11 mouse cellular contexts compared by ENCODE assay signal in genomic region chr8:84173861-84174260, GRCm38 (mm10). TPM values are rescaled to one million over a fixed set of nuclear protein-coding genes. Genes with fewer than 3 reads are reported as not detected.
DNase-seq lines count a peak whose midpoint lies in the region; ATAC-seq and TF ChIP-seq lines count a peak whose summit lies in the region.
"Had no signal": no experiment of that assay in that cellular context is flagged by ENCODE, and none has a peak within 500 bp of the region (broad histone marks: within the 10 kb centered on the region; RNA-seq: fewer than 3 reads in every experiment).

No protein-coding gene starts in this region.

- H3K9ac ChIP-seq in kidney, postnatal 0 days (ENCODE audit: low read depth, low read length): no peak overlapping the region
- H3K9ac ChIP-seq in kidney, embryonic 16.5 days (replicated peaks; ENCODE audit: low read length): no peak overlapping the region
- no peak overlapping the region for H3K9ac ChIP-seq in liver, embryonic 14.5 days (replicated peaks)
- H3K9ac ChIP-seq in hindbrain, embryonic 14.5 days: no peak overlapping the region
- no peak overlapping the region for H3K9ac ChIP-seq in forebrain, embryonic 16.5 days (replicated peaks; ENCODE audit: low read depth, low read length)
- H3K9ac ChIP-seq: embryonic facial prominence, embryonic 15.5 days; limb, embryonic 13.5 days; neural tube, embryonic 12.5 days had no signal

- peaks cover 15% of the 10 kb centered on the region for H3K36me3 ChIP-seq in kidney, postnatal 0 days (ENCODE audit: insufficient read depth, low read length)
- peaks cover 33% of the 10 kb centered on the region for H3K36me3 ChIP-seq in kidney, embryonic 16.5 days (ENCODE audit: insufficient read depth, low read length)
- H3K36me3 ChIP-seq in liver, embryonic 14.5 days (replicated peaks; ENCODE audit: control insufficient read depth, insufficient read depth, low read depth): no peaks in the 10 kb centered on the region
- H3K36me3 ChIP-seq in hindbrain, embryonic 14.5 days (replicated peaks; ENCODE audit: control insufficient read depth, insufficient read depth): peaks cover 47% of the 10 kb centered on the region
- H3K36me3 ChIP-seq in forebrain, embryonic 16.5 days (ENCODE audit: control insufficient read depth, insufficient read depth): peaks cover 10% of the 10 kb centered on the region

- no peak overlapping the region for H3K27ac ChIP-seq in kidney, postnatal 0 days
- H3K27ac ChIP-seq in kidney, embryonic 16.5 days (ENCODE audit: low read length): no peak overlapping the region
- no peak overlapping the region for H3K27ac ChIP-seq in bone marrow macrophage, adult 2 months (ENCODE audit: insufficient read depth, low read depth, low read length)
- H3K27ac ChIP-seq in liver, embryonic 14.5 days: no peak overlapping the region
- H3K27ac ChIP-seq in hindbrain, embryonic 14.5 days: no peak overlapping the region
- no peak overlapping the region for H3K27ac ChIP-seq in forebrain, embryonic 16.5 days (ENCODE audit: low read length)
- H3K27ac ChIP-seq: embryonic facial prominence, embryonic 15.5 days; limb, embryonic 13.5 days; neural tube, embryonic 12.5 days had no signal

- no peak for TF ChIP-seq POLR2A in bone marrow macrophage, adult 2 months (IDR thresholded peaks at IDR 0.05; ENCODE audit: borderline replicate concordance, low read depth, low read length)

- H3K4me2 ChIP-seq in kidney, postnatal 0 days (ENCODE audit: low read length): no peak overlapping the region
- no peak overlapping the region for H3K4me2 ChIP-seq in kidney, embryonic 16.5 days (replicated peaks; ENCODE audit: low read depth, low read length)
- no peak overlapping the region for H3K4me2 ChIP-seq in liver, embryonic 14.5 days (ENCODE audit: low read depth)
- H3K4me2 ChIP-seq in hindbrain, embryonic 14.5 days (replicated peaks): no peak overlapping the region
- no peak overlapping the region for H3K4me2 ChIP-seq in forebrain, embryonic 16.5 days (ENCODE audit: low read length)
- H3K4me2 ChIP-seq: embryonic facial prominence, embryonic 15.5 days; limb, embryonic 13.5 days; neural tube, embryonic 12.5 days had no signal

- DNase-seq in kidney, postnatal 0 days (ENCODE audit: low spot score): no peak
- DNase-seq in CD4-positive helper T cell, adult 2 months (ENCODE audit: low read depth, low spot score): peak; percentile 72
- no peak for DNase-seq in liver, embryonic 14.5 days (ENCODE audit: low read depth in 3 of 3, low spot score in 3 of 3)
- no peak for DNase-seq in hindbrain, embryonic 14.5 days (ENCODE audit: low spot score)
- no peak for DNase-seq in layer of hippocampus, adult 9-11 months

- whole genome bisulfite sequencing in kidney, postnatal 0 days: 86% methylated on average over 6 of the region's 6 CpGs
- 88% methylated on average over 6 of the region's 6 CpGs for WGBS in kidney, embryonic 16.5 days
- WGBS in liver, embryonic 14.5 days (ENCODE audit: insufficient replicate concordance): 62% methylated on average over 6 of the region's 6 CpGs
- WGBS in hindbrain, embryonic 14.5 days: 83% methylated on average over 6 of the region's 6 CpGs
- WGBS in forebrain, embryonic 16.5 days: 83% methylated on average over 6 of the region's 6 CpGs

- peak; percentile 64 for TF ChIP-seq CTCF in kidney, postnatal 0 days (IDR thresholded peaks at IDR 0.05; ENCODE audit: low read depth)
- TF ChIP-seq CTCF in bone marrow macrophage, adult 2 months (IDR thresholded peaks at IDR 0.05; ENCODE audit: low read depth, low read length): 0 out of 2 replicates have a peak, but pooled peaks have one; percentile 29
- TF ChIP-seq CTCF in liver, embryonic 14.5 days (IDR thresholded peaks at IDR 0.05; ENCODE audit: low read depth): peak; percentile 60

- no peak overlapping the region for H3K4me3 ChIP-seq in kidney, postnatal 0 days (replicated peaks; ENCODE audit: low read depth, low read length)
- no peak overlapping the region for H3K4me3 ChIP-seq in kidney, embryonic 16.5 days (ENCODE audit: low read length)
- no peak overlapping the region for H3K4me3 ChIP-seq in bone marrow macrophage, adult 2 months (ENCODE audit: insufficient read depth, low read length)
- no peak overlapping the region for H3K4me3 ChIP-seq in liver, embryonic 14.5 days (ENCODE audit: insufficient read depth in 1 of 2, low read depth in 2 of 2, low read length in 2 of 2)
- H3K4me3 ChIP-seq in hindbrain, embryonic 14.5 days (replicated peaks; ENCODE audit: low read length): no peak overlapping the region
- no peak overlapping the region for H3K4me3 ChIP-seq in forebrain, embryonic 16.5 days (replicated peaks; ENCODE audit: low read length)
- H3K4me3 ChIP-seq: embryonic facial prominence, embryonic 15.5 days; limb, embryonic 13.5 days; neural tube, embryonic 12.5 days had no signal

- no peak for TF ChIP-seq EP300 in liver, embryonic 14.5 days (IDR thresholded peaks at IDR 0.05; ENCODE audit: low read depth)

- no peaks in the 10 kb centered on the region for H3K27me3 ChIP-seq in kidney, postnatal 0 days (ENCODE audit: insufficient read depth, low read length)
- no peaks in the 10 kb centered on the region for H3K27me3 ChIP-seq in kidney, embryonic 16.5 days (ENCODE audit: insufficient read depth, low read length)
- no peaks in the 10 kb centered on the region for H3K27me3 ChIP-seq in liver, embryonic 14.5 days (ENCODE audit: control insufficient read depth, insufficient read depth, low read length)
- H3K27me3 ChIP-seq in hindbrain, embryonic 14.5 days (ENCODE audit: control insufficient read depth, insufficient read depth, low read length): no peaks in the 10 kb centered on the region
- no peaks in the 10 kb centered on the region for H3K27me3 ChIP-seq in forebrain, embryonic 16.5 days (replicated peaks; ENCODE audit: control insufficient read depth, insufficient read depth, low read length)
- H3K27me3 ChIP-seq: embryonic facial prominence, embryonic 15.5 days; limb, embryonic 13.5 days; neural tube, embryonic 12.5 days had no signal

- H3K9me3 ChIP-seq in kidney, postnatal 0 days (replicated peaks; ENCODE audit: low read length): no peaks in the 10 kb centered on the region
- no peaks in the 10 kb centered on the region for H3K9me3 ChIP-seq in kidney, embryonic 16.5 days (ENCODE audit: low read length)
- H3K9me3 ChIP-seq in liver, embryonic 14.5 days (ENCODE audit: control insufficient read depth, low read length): no peaks in the 10 kb centered on the region
- no peaks in the 10 kb centered on the region for H3K9me3 ChIP-seq in hindbrain, embryonic 14.5 days (ENCODE audit: control insufficient read depth, low read length)
- H3K9me3 ChIP-seq in forebrain, embryonic 16.5 days (ENCODE audit: control insufficient read depth, low read length): no peaks in the 10 kb centered on the region
- H3K9me3 ChIP-seq: embryonic facial prominence, embryonic 15.5 days; limb, embryonic 13.5 days; neural tube, embryonic 12.5 days had no signal

- ATAC-seq in kidney, postnatal 0 days (replicated peaks; ENCODE audit: low FRiP score, low read depth): no peak; the same call in 1 of the 2 replicates
- no peak for ATAC-seq in kidney, embryonic 16.5 days (ENCODE audit: low FRiP score, low TSS enrichment)
- no peak for ATAC-seq in liver, embryonic 14.5 days (ENCODE audit: insufficient read depth)
- no peak for ATAC-seq in hindbrain, embryonic 14.5 days (ENCODE audit: low FRiP score)
- ATAC-seq in forebrain, embryonic 16.5 days: no peak

- peaks cover 6% of the 10 kb centered on the region for H3K4me1 ChIP-seq in kidney, postnatal 0 days (replicated peaks; ENCODE audit: insufficient read depth, low read length)
- H3K4me1 ChIP-seq in kidney, embryonic 16.5 days (ENCODE audit: insufficient read depth, low read length): peaks cover 19% of the 10 kb centered on the region
- H3K4me1 ChIP-seq in bone marrow macrophage, adult 2 months (ENCODE audit: control insufficient read depth, insufficient read depth, low read length): no peaks in the 10 kb centered on the region
- no peaks in the 10 kb centered on the region for H3K4me1 ChIP-seq in liver, embryonic 14.5 days (replicated peaks; ENCODE audit: control insufficient read depth in 2 of 2, insufficient read depth in 2 of 2, low read length in 1 of 2)
- H3K4me1 ChIP-seq in hindbrain, embryonic 14.5 days (replicated peaks; ENCODE audit: control insufficient read depth, insufficient read depth, low read length): peaks cover 5% of the 10 kb centered on the region; the same call in 1 of the 2 replicates
- H3K4me1 ChIP-seq in forebrain, embryonic 16.5 days (replicated peaks; ENCODE audit: control insufficient read depth, insufficient read depth, low read length): peaks cover 6% of the 10 kb centered on the region

RNA-seq across cellular contexts. Expression of gene Nanos3, which starts 11.2 kb away (rescaled TPM):
- polyA plus RNA-seq in kidney, postnatal 0 days (2015; fragmentation: Nextera tagmentation; extraction: Ambion mirVana): 8.6 and 9.6 TPM in 2 replicates
- 2.6 and 3.1 TPM in 2 replicates for polyA plus RNA-seq in kidney, embryonic 16.5 days (2015; fragmentation: Nextera tagmentation; extraction: Ambion mirVana)
- not detected in 2 replicates for polyA plus RNA-seq in bone marrow macrophage, adult 2 months (2012; ENCODE audit: insufficient read depth, insufficient read length, missing spikeins)
- 0.12 TPM in 1 of 2 replicates, not detected in the other for polyA plus RNA-seq in liver, embryonic 14.5 days (2012; rRNA removed)
- polyA plus RNA-seq in liver, embryonic 14.5 days (2014; fragmentation: Nextera tagmentation; extraction: Ambion mirVana): not detected in 2 replicates
- polyA plus RNA-seq in hindbrain, embryonic 14.5 days (2014; fragmentation: Nextera tagmentation; extraction: Ambion mirVana): 7.8 and 10.4 TPM in 2 replicates
- 3.2 and 4.7 TPM in 2 replicates for polyA plus RNA-seq in forebrain, embryonic 16.5 days (2015; fragmentation: Nextera tagmentation; extraction: Ambion mirVana)

RNA-seq across cellular contexts. Expression of gene 4930432K21Rik, which starts 26.0 kb away (rescaled TPM):
- 1.3 and 1.6 TPM in 2 replicates for polyA plus RNA-seq in kidney, postnatal 0 days (2015; fragmentation: Nextera tagmentation; extraction: Ambion mirVana)
- 1.7 and 1.9 TPM in 2 replicates for polyA plus RNA-seq in kidney, embryonic 16.5 days (2015; fragmentation: Nextera tagmentation; extraction: Ambion mirVana)
- polyA plus RNA-seq in bone marrow macrophage, adult 2 months (2012; ENCODE audit: insufficient read depth, insufficient read length, missing spikeins): 0.49 and 1.2 TPM in 2 replicates
- 0.15 and 0.19 TPM in 2 replicates for polyA plus RNA-seq in liver, embryonic 14.5 days (2012; rRNA removed)
- 0.25 TPM in 1 of 2 replicates, not detected in the other for polyA plus RNA-seq in liver, embryonic 14.5 days (2014; fragmentation: Nextera tagmentation; extraction: Ambion mirVana)
- 1.4 TPM in 2 replicates for polyA plus RNA-seq in hindbrain, embryonic 14.5 days (2014; fragmentation: Nextera tagmentation; extraction: Ambion mirVana)
- 2.6 and 3.5 TPM in 2 replicates for polyA plus RNA-seq in forebrain, embryonic 16.5 days (2015; fragmentation: Nextera tagmentation; extraction: Ambion mirVana)

RNA-seq across cellular contexts. Expression of gene Cc2d1a, which starts 26.1 kb away (rescaled TPM):
- polyA plus RNA-seq in kidney, postnatal 0 days (2015; fragmentation: Nextera tagmentation; extraction: Ambion mirVana): 17.2 and 19.1 TPM in 2 replicates
- 29.0 and 31.1 TPM in 2 replicates for polyA plus RNA-seq in kidney, embryonic 16.5 days (2015; fragmentation: Nextera tagmentation; extraction: Ambion mirVana)
- 23.6 and 28.8 TPM in 2 replicates for polyA plus RNA-seq in bone marrow macrophage, adult 2 months (2012; ENCODE audit: insufficient read depth, insufficient read length, missing spikeins)
- 3.0 and 3.4 TPM in 2 replicates for polyA plus RNA-seq in liver, embryonic 14.5 days (2012; rRNA removed)
- 2.3 and 3.6 TPM in 2 replicates for polyA plus RNA-seq in liver, embryonic 14.5 days (2014; fragmentation: Nextera tagmentation; extraction: Ambion mirVana)
- 30.4 and 33.3 TPM in 2 replicates for polyA plus RNA-seq in hindbrain, embryonic 14.5 days (2014; fragmentation: Nextera tagmentation; extraction: Ambion mirVana)
- polyA plus RNA-seq in forebrain, embryonic 16.5 days (2015; fragmentation: Nextera tagmentation; extraction: Ambion mirVana): 35.4 and 43.8 TPM in 2 replicates

RNA-seq across cellular contexts. Expression of gene Podnl1, which starts 48.1 kb away (rescaled TPM):
- 0.05 and 0.14 TPM in 2 replicates for polyA plus RNA-seq in kidney, postnatal 0 days (2015; fragmentation: Nextera tagmentation; extraction: Ambion mirVana)
- 0.24 and 0.30 TPM in 2 replicates for polyA plus RNA-seq in kidney, embryonic 16.5 days (2015; fragmentation: Nextera tagmentation; extraction: Ambion mirVana)
- 0.39 and 0.74 TPM in 2 replicates for polyA plus RNA-seq in bone marrow macrophage, adult 2 months (2012; ENCODE audit: insufficient read depth, insufficient read length, missing spikeins)
- polyA plus RNA-seq in liver, embryonic 14.5 days (2012; rRNA removed): 0.03 and 0.04 TPM in 2 replicates
- polyA plus RNA-seq in liver, embryonic 14.5 days (2014; fragmentation: Nextera tagmentation; extraction: Ambion mirVana): not detected in 2 replicates
- 0.48 and 0.59 TPM in 2 replicates for polyA plus RNA-seq in hindbrain, embryonic 14.5 days (2014; fragmentation: Nextera tagmentation; extraction: Ambion mirVana)
- 0.31 and 0.38 TPM in 2 replicates for polyA plus RNA-seq in forebrain, embryonic 16.5 days (2015; fragmentation: Nextera tagmentation; extraction: Ambion mirVana)
